Mouse (Mus musculus): ENCODE data around the gene Sf3a3.

DNA sequence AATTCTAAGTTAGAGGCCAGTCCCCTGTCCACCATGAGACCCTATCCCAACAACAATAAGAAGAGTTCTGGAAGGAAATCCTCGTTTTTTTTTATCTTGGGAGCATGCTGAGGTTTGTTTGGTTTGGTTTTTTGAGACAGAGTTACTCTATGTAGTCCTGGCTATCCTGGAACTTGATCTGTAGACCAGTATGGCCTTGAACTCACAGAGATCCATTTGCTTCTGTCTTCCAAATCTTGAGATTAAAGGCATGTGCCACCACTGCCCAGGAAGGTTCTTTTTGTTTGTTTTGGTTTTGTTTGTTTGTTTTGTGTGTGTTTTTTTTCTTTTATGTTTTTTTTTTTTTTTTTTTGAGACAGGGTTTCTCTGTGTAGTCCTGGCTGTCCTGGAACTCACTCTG lies 46.6 kb downstream of the Sf3a3 start:
- TF ChIP-seq CTCF (IDR thresholded peaks at IDR 0.05; ENCODE audit: extremely low read depth, insufficient read depth, low read length) = no peak
- TF ChIP-seq POLR2A (IDR thresholded peaks at IDR 0.05; ENCODE audit: extremely low read depth, insufficient read depth, low read length) = no peak
